Mouse (Mus musculus): ENCODE measurements around the gene Gna11.

DNA sequence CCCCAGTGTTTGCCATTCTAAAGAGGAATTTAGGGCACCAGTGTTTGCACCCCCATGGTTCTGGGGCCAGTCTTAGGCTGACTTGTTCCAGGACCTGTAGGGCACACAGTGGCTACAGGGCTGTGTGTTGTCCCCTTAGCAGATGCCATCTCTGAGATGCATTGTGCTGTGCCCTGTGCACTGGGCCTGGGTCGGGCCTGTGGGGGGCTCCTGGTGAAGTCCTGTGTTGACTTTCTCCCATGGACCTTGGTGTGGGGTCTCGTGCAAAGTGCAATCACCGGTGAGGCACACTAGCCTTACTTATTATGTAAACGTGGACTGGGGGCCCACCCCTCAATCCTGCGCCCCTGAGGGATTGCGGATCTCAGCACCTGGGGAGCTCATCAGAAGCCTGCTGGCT is 17.4 kb upstream of the Gna11 start:
- TF ChIP-seq CHD2 (IDR thresholded peaks at IDR 0.05; ENCODE audit: low read depth, low read length) (no peak), HCFC1 (IDR thresholded peaks at IDR 0.05; ENCODE audit: borderline replicate concordance, insufficient read depth, low read length) (no peak), ZNF384 (IDR thresholded peaks at IDR 0.05; ENCODE audit: low read depth, low read length) (no peak), MAFK (IDR thresholded peaks at IDR 0.05; ENCODE audit: insufficient read depth, low read depth, low read length) (no peak), ZC3H11A (IDR thresholded peaks at IDR 0.05; ENCODE audit: borderline replicate concordance, low read depth, low read length) (no peak)
